Mouse (Mus musculus) midbrain, embryonic 16.5 days (tissue): Measurements from ENCODE around the gene Rpap2. TPM values are rescaled to one million over a fixed set of nuclear protein-coding genes. Genes with fewer than 3 reads are reported as not detected.

Source experiments
- ATAC-seq: fragments of 200-750 bp; cut with Nextera tagmentation; 2 replicates; pipeline ENCODE4 v1.8.0; 2017; ENCODE audit warnings: moderate TSS enrichment
- H3K27ac ChIP-seq: fragments of 300-500 bp; sonication (generic); 2 replicates; pipeline ENCODE4 v1.5.1; 2014; ENCODE audit warnings: mild to moderate bottlenecking, low read length, mixed read lengths
- H3K27me3 ChIP-seq: fragments of 300-500 bp; sonication (generic); 2 replicates; pipeline ENCODE4 v1.6.1; 2014; ENCODE audit warnings: low read depth, low read length, mixed read lengths; ENCODE audit not compliant: control insufficient read depth, insufficient read depth
- H3K36me3 ChIP-seq: fragments of 300-500 bp; sonication (generic); 2 replicates; pipeline ENCODE4 v1.6.1; 2014; ENCODE audit warnings: mild to moderate bottlenecking, low read length, moderate library complexity, mixed read lengths; ENCODE audit not compliant: control insufficient read depth, insufficient read depth
- H3K4me1 ChIP-seq: fragments of 300-500 bp; sonication (generic); 2 replicates; pipeline ENCODE4 v1.6.1; 2014; ENCODE audit warnings: mild to moderate bottlenecking, low read length, mixed read lengths; ENCODE audit not compliant: control insufficient read depth, insufficient read depth
- H3K4me2 ChIP-seq: fragments of 300-500 bp; sonication (generic); 2 replicates; pipeline ENCODE4 v1.6.1; 2014; ENCODE audit warnings: mild to moderate bottlenecking, low read length, mixed read lengths
- H3K4me3 ChIP-seq: fragments of 300-500 bp; sonication (generic); 2 replicates; pipeline ENCODE4 v1.5.1; 2014; ENCODE audit warnings: low read depth, mild to moderate bottlenecking, low read length, moderate library complexity, mixed read lengths
- H3K9ac ChIP-seq: fragments of 300-500 bp; sonication (generic); 2 replicates; pipeline ENCODE4 v1.6.1; 2014; ENCODE audit warnings: low read depth, low read length, mixed read lengths
- H3K9me3 ChIP-seq: fragments of 300-500 bp; sonication (generic); replicated peaks from 2 replicates; pipeline ENCODE4 v1.6.1; 2014; ENCODE audit warnings: mild to moderate bottlenecking, low read length, mixed read lengths; ENCODE audit not compliant: control insufficient read depth, poor library complexity, severe bottlenecking
- WGBS: fragments of 180-500 bp; shearing (Covaris S2); extraction: QIAGEN DNeasy Blood & Tissue Kit; methylation state at CpG from one replicate; pipeline ENCODE4 v1.1.7; 2014; 5-methylcytosine and 5-hydroxymethylcytosine counted together
- polyA plus RNA-seq: library from polyadenylated mRNA; unstranded; fragments of >200 nt; fragmentation: Nextera tagmentation; extraction: Ambion mirVana; gene quantifications from 2 replicates; pipeline ENCODE4 v1.2.1, GENCODE M21; 2015

Gene Rpap2
- polyA plus RNA-seq = 26.2 and 26.4 TPM in 2 replicates

DNA sequence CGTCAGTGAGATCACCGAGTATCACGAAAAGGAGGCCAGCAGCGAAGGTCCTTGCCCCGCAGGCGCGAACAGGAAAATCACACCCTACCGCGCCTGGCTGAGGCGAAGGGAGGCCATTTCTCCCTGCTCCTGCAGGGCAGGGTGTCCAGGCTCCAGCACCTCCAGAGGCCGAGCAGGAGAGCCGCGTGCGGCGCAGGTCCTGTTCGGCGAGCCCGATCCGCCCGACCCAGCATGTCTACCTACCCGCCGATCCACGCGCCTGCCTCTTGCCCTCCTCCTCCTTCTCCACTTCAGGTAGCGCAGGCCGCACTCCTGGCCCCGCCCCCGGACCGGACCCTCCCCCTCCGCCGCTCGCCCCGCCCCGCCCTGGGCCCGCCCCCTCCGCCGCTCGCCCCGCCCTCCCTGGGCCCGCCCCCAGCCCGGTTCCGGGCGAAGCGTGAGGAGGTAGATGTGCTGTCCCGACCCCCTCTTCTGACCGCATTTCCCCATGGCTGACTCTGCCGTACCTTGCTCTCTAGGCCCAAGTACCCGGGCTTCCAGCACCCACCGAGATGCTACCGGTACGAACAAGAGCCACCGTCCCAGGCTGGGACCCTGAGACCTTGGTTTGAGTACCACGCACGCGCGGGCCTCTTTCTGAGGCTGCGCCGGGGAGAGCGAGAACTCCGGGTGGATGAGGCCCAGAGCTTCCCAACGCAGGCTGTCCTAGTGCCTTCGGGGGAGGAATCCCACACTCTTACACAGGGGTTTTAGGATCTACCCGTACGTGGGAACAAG lies at the start of gene Rpap2, which contains the start of gene Glmn:
TSS of gene Rpap2 (plus strand) at position 73 of the 777 bp plus-strand sequence.
TSS of gene Glmn (minus strand) at position 588 of the 777 bp plus-strand sequence.
- no peaks in the 10 kb centered on the region for H3K9me3 ChIP-seq
- 1% methylated on average over 50 of the region's 64 CpGs for WGBS
- H3K9ac ChIP-seq = peak within 1 kb of the TSS; percentile 90
- no peaks in the 10 kb centered on the region for H3K36me3 ChIP-seq
- peak within 1 kb of the TSS; percentile 76 for H3K4me3 ChIP-seq
- peak; percentile 97 for ATAC-seq
- no peaks in the 10 kb centered on the region for H3K27me3 ChIP-seq
- peak within 1 kb of the TSS; percentile 86 for H3K27ac ChIP-seq
- peaks cover 9% of the 10 kb centered on the region for H3K4me1 ChIP-seq
- H3K4me2 ChIP-seq = peak within 1 kb of the TSS; percentile 61

- H3K36me3 ChIP-seq = peaks cover 16% of the 10 kb centered on the region
- no peaks in the 10 kb centered on the region for H3K4me1 ChIP-seq
- no peaks in the 10 kb centered on the region for H3K9me3 ChIP-seq
- no peak overlapping the region for H3K27ac ChIP-seq
- ATAC-seq = no peak
- no peaks in the 10 kb centered on the region for H3K27me3 ChIP-seq
- 90% methylated on average over 3 of the region's 3 CpGs for WGBS
- H3K4me3 ChIP-seq = no peak overlapping the region
- H3K9ac ChIP-seq = no peak overlapping the region
- no peak overlapping the region for H3K4me2 ChIP-seq
Observed at GRCm38 (mm10) chr5:107547955-107548354, 49.2 kb upstream of the Rpap2 start.

DNA sequence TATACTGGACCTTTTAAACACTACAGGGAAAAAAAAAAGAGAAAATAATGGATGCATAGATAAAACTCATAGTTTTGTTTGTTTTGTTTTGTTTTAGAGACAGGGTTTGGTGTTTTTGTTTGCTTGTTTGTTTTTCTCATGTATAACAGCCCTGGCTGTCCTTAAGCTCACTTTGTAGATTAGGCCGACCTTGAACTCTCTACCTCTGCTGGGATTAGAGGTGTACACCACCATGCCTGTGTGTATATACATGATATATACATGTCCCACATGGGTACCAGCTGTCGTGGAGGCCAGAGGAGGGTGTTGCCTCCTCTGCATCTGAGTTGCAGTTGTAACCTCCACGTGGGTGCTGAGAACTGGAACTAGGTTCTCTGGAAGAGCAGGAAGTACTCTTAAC lies 48.7 kb upstream of the Rpap2 start:
- 92% methylated on average over 3 of the region's 3 CpGs for WGBS
- no peak overlapping the region for H3K9ac ChIP-seq
- H3K36me3 ChIP-seq = peaks cover 16% of the 10 kb centered on the region
- ATAC-seq = no peak
- no peaks in the 10 kb centered on the region for H3K4me1 ChIP-seq
- no peak overlapping the region for H3K27ac ChIP-seq
- H3K4me2 ChIP-seq = no peak overlapping the region
- no peak overlapping the region for H3K4me3 ChIP-seq
- no peaks in the 10 kb centered on the region for H3K9me3 ChIP-seq
- no peaks in the 10 kb centered on the region for H3K27me3 ChIP-seq

GRCm38 (mm10) chr5:107554336-107554735 lies 42.8 kb upstream of the Rpap2 start:
- WGBS = 95% methylated on average over 5 of the region's 5 CpGs
- H3K9me3 ChIP-seq = no peaks in the 10 kb centered on the region
- H3K4me1 ChIP-seq = no peaks in the 10 kb centered on the region
- no peak overlapping the region for H3K4me2 ChIP-seq
- no peak overlapping the region for H3K4me3 ChIP-seq
- no peaks in the 10 kb centered on the region for H3K27me3 ChIP-seq
- no peak overlapping the region for H3K9ac ChIP-seq
- peaks cover 16% of the 10 kb centered on the region for H3K36me3 ChIP-seq
- no peak for ATAC-seq
- no peak overlapping the region for H3K27ac ChIP-seq

DNA sequence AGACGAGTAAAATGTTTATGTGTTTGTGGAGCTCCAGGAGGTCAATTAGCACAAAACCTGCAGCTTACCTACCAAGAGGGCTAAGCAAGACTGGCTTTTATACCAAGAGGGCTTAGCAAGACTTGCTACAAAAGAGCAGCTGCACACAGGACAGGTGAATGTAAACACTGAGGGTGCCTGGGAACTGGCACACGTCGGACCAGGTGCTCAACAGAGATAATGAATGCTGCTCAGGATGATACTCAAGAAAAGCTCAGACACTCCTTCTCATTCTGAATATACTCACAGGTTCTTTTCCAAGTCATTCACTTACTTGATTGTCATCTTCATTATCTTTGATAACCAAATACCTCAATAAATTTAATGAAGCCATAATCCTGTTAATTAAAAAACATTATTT lies 40.2 kb upstream of the Rpap2 start:
- Histone ChIP-seq H3K36me3 (peaks cover 23% of the 10 kb centered on the region), H3K27ac (no peak overlapping the region), H3K4me1 (no peaks in the 10 kb centered on the region), H3K9ac (no peak overlapping the region), H3K27me3 (no peaks in the 10 kb centered on the region), H3K4me2 (no peak overlapping the region), H3K4me3 (no peak overlapping the region), H3K9me3 (no peaks in the 10 kb centered on the region)
- 86% methylated on average over 3 of the region's 3 CpGs for WGBS
- ATAC-seq = no peak

DNA sequence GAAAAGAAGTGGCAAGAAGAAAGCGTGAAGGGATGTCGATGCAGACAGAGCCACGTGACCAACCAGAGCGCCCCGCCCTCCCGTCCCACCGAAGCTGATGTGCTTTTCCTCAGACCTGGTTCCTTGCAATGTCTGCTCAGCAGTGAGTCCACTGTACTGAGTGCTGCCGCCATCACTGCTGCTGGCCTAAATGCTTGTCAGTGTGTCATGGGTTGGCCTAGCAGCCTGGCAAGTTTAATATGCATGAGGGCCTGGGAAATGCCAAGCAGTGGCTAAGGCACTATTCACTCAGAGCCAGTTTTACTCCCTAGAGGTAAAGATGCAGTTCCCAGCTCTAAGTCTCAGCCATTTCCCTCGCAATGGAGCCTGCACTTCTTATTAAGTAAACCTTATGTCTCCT lies 28.0 kb upstream of the Rpap2 start:
- no peak overlapping the region for H3K9ac ChIP-seq
- H3K4me3 ChIP-seq = no peak overlapping the region
- no peaks in the 10 kb centered on the region for H3K27me3 ChIP-seq
- H3K36me3 ChIP-seq = peaks cover 22% of the 10 kb centered on the region
- no peak overlapping the region for H3K4me2 ChIP-seq
- no peak overlapping the region for H3K27ac ChIP-seq
- H3K4me1 ChIP-seq = no peaks in the 10 kb centered on the region
- WGBS = 97% methylated on average over 9 of the region's 9 CpGs
- no peak for ATAC-seq
- no peaks in the 10 kb centered on the region for H3K9me3 ChIP-seq

- WGBS = 25% methylated on average over 4 of the region's 4 CpGs
- Histone ChIP-seq H3K27me3 (no peaks in the 10 kb centered on the region), H3K27ac (no peak overlapping the region)
Observed at GRCm38 (mm10) chr5:107598380-107598779, 1.2 kb downstream of the Rpap2 start.

GRCm38 (mm10) chr5:107611224-107611623 lies 14.1 kb downstream of the Rpap2 start:
- Histone ChIP-seq H3K9me3 (no peaks in the 10 kb centered on the region), H3K9ac (no peak overlapping the region), H3K27ac (no peak overlapping the region), H3K36me3 (peaks cover 3% of the 10 kb centered on the region; the same call in 1 of the 2 replicates), H3K4me3 (no peak overlapping the region), H3K27me3 (no peaks in the 10 kb centered on the region), H3K4me1 (no peaks in the 10 kb centered on the region), H3K4me2 (no peak overlapping the region)
- 3% methylated on average over 2 of the region's 2 CpGs for WGBS
- peak; percentile 71; the same call in 1 of the 2 replicates for ATAC-seq

More at GRCm38 (mm10) chr5:107598380-107598779, 1.2 kb downstream of the Rpap2 start:
- Histone ChIP-seq H3K9ac (no peak overlapping the region; the same call in 1 of the 2 replicates), H3K4me1 (peaks cover 9% of the 10 kb centered on the region), H3K4me3 (peak overlapping the region; percentile 76), H3K9me3 (no peaks in the 10 kb centered on the region), H3K36me3 (0 out of 2 replicates have a peak, but pooled peaks cover 4% of the 10 kb centered on the region), H3K4me2 (peak overlapping the region; percentile 61)
- no peak for ATAC-seq

GRCm38 (mm10) chr5:107617986-107618385 lies 20.8 kb downstream of the Rpap2 start:
- Histone ChIP-seq H3K4me1 (no peaks in the 10 kb centered on the region), H3K4me3 (no peak overlapping the region), H3K4me2 (no peak overlapping the region), H3K9me3 (no peaks in the 10 kb centered on the region), H3K36me3 (peaks cover 8% of the 10 kb centered on the region; the same call in 1 of the 2 replicates), H3K27ac (no peak overlapping the region), H3K9ac (no peak overlapping the region), H3K27me3 (no peaks in the 10 kb centered on the region)
- ATAC-seq = no peak
- 83% methylated on average over 6 of the region's 6 CpGs for WGBS
